Mouse (Mus musculus): ENCODE measurements around the gene Tex30. TPM values are rescaled to one million over a fixed set of nuclear protein-coding genes. Genes with fewer than 3 reads are reported as not detected.
A peak's percentile ranks its signal among the peaks of the same experiment; 100 is the strongest.
"Not testable (repeated sequence)": the region's sequence is repeated elsewhere in the genome, so short reads cannot be mapped to it uniquely, and the experiment has no call there.

The Tex30 gene
- polyA plus RNA-seq, 1 experiment from 2014 or later, result 76.8 TPM

DNA sequence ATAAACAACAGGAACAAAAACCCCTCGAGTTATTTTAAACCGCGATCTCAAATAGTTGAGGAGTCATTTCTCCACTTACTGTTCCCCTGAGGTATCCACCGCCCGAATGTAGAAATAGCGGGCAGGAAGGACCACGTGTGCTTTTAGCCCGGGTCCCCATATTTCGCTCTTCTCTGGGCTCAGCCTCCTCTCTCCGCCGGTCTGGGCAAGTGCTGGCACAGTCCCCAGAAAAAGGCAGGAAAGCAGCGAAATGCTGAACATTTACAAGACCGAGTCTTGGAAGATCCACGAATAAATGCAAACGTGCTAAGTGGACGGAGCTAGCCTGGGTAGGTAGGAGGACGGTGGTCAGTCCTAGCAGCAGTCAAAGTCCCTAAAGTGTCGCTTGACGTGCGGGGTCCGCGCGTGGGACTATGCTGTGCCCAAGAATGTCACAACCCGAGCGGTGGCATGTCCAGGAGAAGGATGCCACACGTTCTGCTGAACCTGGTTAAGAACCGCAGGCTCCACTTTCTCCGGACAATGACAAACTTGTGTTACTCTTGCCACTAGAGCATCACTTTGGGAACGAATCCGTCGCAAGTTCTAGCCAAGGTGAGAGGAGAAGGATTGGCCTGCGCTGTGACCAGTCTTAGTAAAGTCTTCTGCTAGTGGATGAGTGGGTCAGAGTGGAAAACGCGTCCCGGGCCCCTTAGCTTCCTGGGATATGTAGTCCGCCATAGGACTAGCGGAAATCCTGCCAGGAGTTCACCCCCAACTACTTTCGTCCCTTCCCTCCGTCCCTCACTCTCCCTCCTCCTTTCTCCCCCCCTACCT lies 16.2 kb upstream of the Tex30 start, which contains the start of the genes Kdelc1 and Bivm:
Gene Kdelc1 (minus strand): TSS at position 570 of the 816 bp plus-strand sequence.
Gene Bivm (plus strand): TSS at position 719 of the 816 bp plus-strand sequence.
- under 1% methylated on average over 39 of the region's 39 CpGs for WGBS
- Histone ChIP-seq H3K36me3 (peaks cover 28% of the 10 kb centered on the region), H3K4me1 (peaks cover 12% of the 10 kb centered on the region), H3K4me3 (peak within 1 kb of the TSS; percentile 73), H3K27me3 (no peaks in the 10 kb centered on the region), H3K4me2 (peak within 1 kb of the TSS; percentile 90), H3K9me3 (no peaks in the 10 kb centered on the region), H3K27ac (peak within 1 kb of the TSS; percentile 97), H3K9ac (peak within 1 kb of the TSS; percentile 90)
- peak; percentile 96 for ATAC-seq (ENCODE audit: insufficient number of reproducible peaks, insufficient read depth, low FRiP score, low TSS enrichment, low read depth)

DNA sequence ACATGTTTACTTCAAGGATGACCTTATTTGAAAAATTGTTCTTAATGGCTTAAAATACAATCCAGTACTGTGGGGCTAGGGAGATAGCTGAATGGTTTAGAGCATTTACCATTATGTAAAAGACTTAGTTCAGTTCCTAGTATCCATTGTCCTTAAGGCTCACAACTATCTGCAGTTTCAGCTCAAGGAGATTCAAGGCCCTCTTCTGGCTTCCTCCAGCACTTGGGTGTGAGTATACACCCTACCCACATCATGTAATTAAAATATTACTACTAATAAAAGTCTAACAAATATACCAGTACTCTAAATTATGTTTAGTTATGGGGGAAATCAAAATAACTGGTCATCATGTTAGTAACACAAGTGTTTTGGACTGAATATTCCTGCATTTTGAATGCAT lies 15.3 kb upstream of the Tex30 start:
- Histone ChIP-seq H3K27me3 (no peaks in the 10 kb centered on the region), H3K4me1 (peaks cover 12% of the 10 kb centered on the region), H3K9ac (no peak overlapping the region), H3K4me2 (peak overlapping the region; percentile 90), H3K9me3 (no peaks in the 10 kb centered on the region), H3K27ac (no peak overlapping the region), H3K36me3 (peaks cover 35% of the 10 kb centered on the region), H3K4me3 (peak overlapping the region; percentile 73)
- no peak for ATAC-seq (ENCODE audit: insufficient number of reproducible peaks, insufficient read depth, low FRiP score, low TSS enrichment, low read depth)

DNA sequence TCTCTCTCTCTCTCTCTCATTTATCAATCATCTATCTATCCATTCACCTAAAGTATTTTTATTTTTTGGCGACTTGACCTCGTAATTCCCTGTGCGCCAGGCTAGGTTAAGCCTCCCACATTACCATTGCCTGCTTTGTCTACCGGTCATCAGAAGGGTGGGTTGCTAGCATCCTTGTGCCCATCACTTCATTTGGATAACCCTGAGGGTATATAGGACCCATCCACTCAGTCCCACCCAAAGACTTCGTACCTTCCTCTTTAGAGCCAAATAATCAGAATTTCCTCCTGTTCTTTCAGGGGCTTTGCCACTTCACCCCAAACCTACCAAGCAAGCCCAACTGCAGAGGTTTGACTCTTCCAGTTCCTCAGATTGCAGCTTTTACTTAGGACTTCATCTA lies 698 bp upstream of the Tex30 start:
- Histone ChIP-seq H3K27me3 (no peaks in the 10 kb centered on the region), H3K9ac (peak overlapping the region; percentile 62), H3K27ac (no peak overlapping the region; the same call in 1 of the 2 replicates), H3K4me1 (peaks cover 9% of the 10 kb centered on the region), H3K4me2 (peak overlapping the region; percentile 70), H3K36me3 (peaks cover 27% of the 10 kb centered on the region), H3K9me3 (no peaks in the 10 kb centered on the region), H3K4me3 (peak overlapping the region; percentile 91)
- WGBS, result 8% methylated on average over 5 of the region's 5 CpGs
- ATAC-seq (ENCODE audit: insufficient number of reproducible peaks, insufficient read depth, low FRiP score, low TSS enrichment, low read depth), result no peak

DNA sequence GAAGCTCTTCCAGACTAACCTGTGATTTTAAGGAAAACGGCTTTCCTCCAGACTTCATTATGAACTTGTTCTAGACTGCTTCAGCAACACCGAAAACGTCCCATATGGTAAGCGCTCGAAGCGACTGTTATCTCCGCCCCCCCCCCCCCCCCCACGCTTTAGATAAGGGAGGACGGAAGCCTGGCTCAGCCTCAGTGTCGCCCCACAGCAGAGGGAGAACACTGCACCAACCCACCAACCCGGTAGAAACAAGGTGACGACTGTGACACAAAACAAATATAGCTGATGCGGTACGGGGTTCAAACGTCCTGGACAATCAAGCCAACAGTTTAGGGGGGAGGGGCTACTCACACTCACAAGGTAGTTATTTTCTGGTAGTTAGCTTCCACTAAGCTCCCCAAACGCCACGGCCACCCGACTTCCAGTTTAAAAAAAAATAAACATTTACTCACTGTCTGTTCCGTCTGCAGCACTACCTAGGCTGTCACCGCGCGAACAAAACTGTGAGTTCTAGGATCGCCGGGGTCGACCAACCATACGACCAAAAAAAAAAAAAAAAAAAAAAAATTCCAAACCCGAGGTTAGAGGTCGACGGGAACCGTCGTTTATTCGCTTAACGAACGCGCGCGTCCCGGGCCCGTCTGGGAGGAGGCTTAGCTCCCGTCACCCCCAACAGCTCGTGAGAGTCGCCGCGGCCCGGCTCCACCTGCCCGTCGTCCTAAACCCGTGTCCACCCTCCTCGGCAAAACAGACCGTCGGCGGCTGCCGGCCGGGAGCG lies 604 bp downstream of the Tex30 start:
- Histone ChIP-seq H3K36me3 (peaks cover 28% of the 10 kb centered on the region), H3K27me3 (no peaks in the 10 kb centered on the region), H3K27ac (peak overlapping the region; percentile 81), H3K4me2 (peak overlapping the region; percentile 70), H3K4me3 (peak overlapping the region; percentile 91), H3K9ac (peak overlapping the region; percentile 83), H3K9me3 (no peaks in the 10 kb centered on the region), H3K4me1 (peaks cover 9% of the 10 kb centered on the region)
- under 1% methylated on average over 55 of the region's 55 CpGs for whole genome bisulfite sequencing
- peak; percentile 64 for ATAC-seq (ENCODE audit: insufficient number of reproducible peaks, insufficient read depth, low FRiP score, low TSS enrichment, low read depth)

DNA sequence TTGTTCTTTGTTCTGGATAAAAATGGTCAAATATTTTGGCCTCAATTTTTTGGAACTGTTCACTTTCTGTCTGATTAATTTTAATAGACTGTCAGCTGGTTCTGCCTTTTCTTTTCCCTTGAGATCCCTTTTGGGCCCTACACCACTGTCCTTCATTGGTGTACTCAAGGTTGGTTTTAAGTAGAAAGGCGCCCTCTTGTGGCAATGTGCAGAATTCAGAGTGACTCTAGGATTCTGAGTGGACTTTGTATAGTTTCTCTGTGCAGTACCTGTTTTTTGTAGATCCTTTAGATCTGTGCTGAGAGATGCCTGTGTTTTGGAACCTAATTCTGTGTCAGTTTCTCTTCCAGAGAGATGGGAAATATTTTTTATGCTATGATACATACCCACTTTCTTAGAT lies 37.6 kb downstream of the Tex30 start:
- no peaks in the 10 kb centered on the region for H3K36me3 ChIP-seq
- 0% methylated on average over 1 of the region's 1 CpGs for WGBS
- H3K4me2 ChIP-seq, result no peak overlapping the region
- H3K27me3 ChIP-seq, result no peaks in the 10 kb centered on the region
- H3K9me3 ChIP-seq, result no peaks in the 10 kb centered on the region
- no peak overlapping the region for H3K9ac ChIP-seq
- H3K4me3 ChIP-seq, result no peak overlapping the region
- ATAC-seq (ENCODE audit: insufficient number of reproducible peaks, insufficient read depth, low FRiP score, low TSS enrichment, low read depth), result no peak
- H3K27ac ChIP-seq, result no peak overlapping the region
- no peaks in the 10 kb centered on the region for H3K4me1 ChIP-seq

GRCm38 (mm10) chr1:44063439-44063838 lies 38.8 kb downstream of the Tex30 start:
- no peaks in the 10 kb centered on the region for H3K27me3 ChIP-seq
- WGBS, result 95% methylated on average over 6 of the region's 6 CpGs
- no peak overlapping the region for H3K27ac ChIP-seq
- no peak overlapping the region for H3K4me3 ChIP-seq
- no peak overlapping the region for H3K9ac ChIP-seq
- no peak overlapping the region for H3K4me2 ChIP-seq
- no peaks in the 10 kb centered on the region for H3K9me3 ChIP-seq
- H3K4me1 ChIP-seq, result no peaks in the 10 kb centered on the region
- no peaks in the 10 kb centered on the region for H3K36me3 ChIP-seq
- no peak for ATAC-seq (ENCODE audit: insufficient number of reproducible peaks, insufficient read depth, low FRiP score, low TSS enrichment, low read depth)

DNA sequence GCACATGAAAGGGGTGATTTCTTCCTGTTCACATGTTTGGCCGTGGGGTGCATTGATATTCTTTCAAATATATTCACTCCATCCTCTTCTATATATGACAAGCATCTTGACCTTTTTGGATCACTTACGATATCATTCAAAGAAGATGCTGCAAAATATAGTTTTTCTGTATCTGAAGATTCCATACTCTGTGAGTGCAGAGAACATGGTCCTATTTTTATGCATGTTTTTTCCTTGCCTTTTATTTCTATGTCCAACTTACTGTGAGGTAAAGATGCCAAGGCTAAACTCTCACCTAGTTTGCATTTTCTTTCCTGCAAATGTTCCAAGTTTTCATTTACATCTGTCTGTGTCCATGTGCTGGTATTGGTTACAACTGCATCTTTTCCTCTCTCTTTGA lies 40.4 kb downstream of the Tex30 start, which contains the start of gene Gm8251:
Gene Gm8251 (minus strand): TSS at position 101 of the 400 bp plus-strand sequence.
- Histone ChIP-seq H3K4me3 (no peak within 1 kb of the TSS), H3K27ac (no peak within 1 kb of the TSS), H3K9ac (no peak within 1 kb of the TSS), H3K9me3 (no peaks in the 10 kb centered on the region), H3K36me3 (no peaks in the 10 kb centered on the region), H3K4me1 (no peaks in the 10 kb centered on the region), H3K27me3 (no peaks in the 10 kb centered on the region), H3K4me2 (no peak within 1 kb of the TSS)
- no peak for ATAC-seq (ENCODE audit: insufficient number of reproducible peaks, insufficient read depth, low FRiP score, low TSS enrichment, low read depth)
- 90% methylated on average over 2 of the region's 2 CpGs for WGBS

DNA sequence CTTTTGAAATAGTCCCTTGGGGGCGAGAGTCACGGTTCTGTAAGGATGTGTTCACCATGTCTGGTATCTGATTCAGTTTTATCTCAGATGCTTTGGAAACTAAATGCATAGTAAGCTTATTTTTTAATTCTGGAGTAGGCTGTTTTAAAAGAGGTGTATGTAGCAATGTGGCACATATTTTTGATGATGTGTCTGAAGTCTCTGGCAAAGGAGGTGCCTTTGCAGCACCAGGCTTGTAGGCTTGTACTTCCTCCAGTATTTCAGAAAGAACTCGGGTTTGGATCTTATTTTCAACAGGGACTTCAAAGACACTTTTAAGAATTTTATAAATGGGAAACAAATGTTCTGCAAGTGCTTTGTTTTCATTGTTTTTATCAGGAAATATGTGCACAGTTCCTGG lies 44.4 kb downstream of the Tex30 start:
- WGBS, result 62% methylated on average over 3 of the region's 3 CpGs
- Histone ChIP-seq H3K9ac (no peak overlapping the region), H3K27me3 (no peaks in the 10 kb centered on the region), H3K9me3 (no peaks in the 10 kb centered on the region), H3K4me3 (no peak overlapping the region), H3K4me2 (no peak overlapping the region), H3K27ac (no peak overlapping the region), H3K4me1 (no peaks in the 10 kb centered on the region), H3K36me3 (no peaks in the 10 kb centered on the region)
- ATAC-seq (ENCODE audit: insufficient number of reproducible peaks, insufficient read depth, low FRiP score, low TSS enrichment, low read depth), result no peak

GRCm38 (mm10) chr1:44046556-44046955 lies 55.7 kb downstream of the Tex30 start:
- Histone ChIP-seq H3K9me3 (no peaks in the 10 kb centered on the region), H3K27ac (no peak overlapping the region), H3K27me3 (no peaks in the 10 kb centered on the region), H3K4me2 (no peak overlapping the region), H3K9ac (no peak overlapping the region), H3K4me3 (no peak overlapping the region), H3K4me1 (no peaks in the 10 kb centered on the region), H3K36me3 (no peaks in the 10 kb centered on the region)
- no peak for ATAC-seq (ENCODE audit: insufficient number of reproducible peaks, insufficient read depth, low FRiP score, low TSS enrichment, low read depth)
- 80% methylated on average over 2 of the region's 2 CpGs for WGBS

GRCm38 (mm10) chr1:44045689-44046088 lies 56.6 kb downstream of the Tex30 start:
- H3K36me3 ChIP-seq; H3K4me3 ChIP-seq; H3K9ac ChIP-seq; H3K27ac ChIP-seq; H3K4me2 ChIP-seq; H3K27me3 ChIP-seq; H3K9me3 ChIP-seq; ATAC-seq (ENCODE audit: insufficient number of reproducible peaks, insufficient read depth, low FRiP score, low TSS enrichment, low read depth); H3K4me1 ChIP-seq: not testable (repeated sequence)
- WGBS, result 85% methylated on average over 5 of the region's 5 CpGs

DNA sequence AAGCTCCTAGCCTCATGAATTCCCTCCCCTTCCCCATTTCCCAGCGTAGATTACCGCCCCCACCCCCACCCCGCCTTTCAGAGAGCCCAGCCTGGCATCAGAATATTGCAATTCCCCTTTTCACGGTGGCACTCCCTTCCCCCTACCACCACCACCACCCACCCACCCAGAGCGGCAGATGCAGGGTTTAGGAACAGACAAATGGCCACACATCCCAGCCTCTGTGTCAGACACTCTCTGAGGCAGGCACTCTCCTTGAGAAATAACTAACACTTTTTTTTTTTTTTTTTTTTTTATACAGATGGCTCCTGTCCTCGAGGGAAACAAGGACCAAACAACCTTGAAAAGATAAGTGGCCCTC lies 59.7 kb downstream of the Tex30 start:
- H3K4me1 ChIP-seq, result no peaks in the 10 kb centered on the region
- ATAC-seq (ENCODE audit: insufficient number of reproducible peaks, insufficient read depth, low FRiP score, low TSS enrichment, low read depth), result no peak
- no peaks in the 10 kb centered on the region for H3K36me3 ChIP-seq
- peak overlapping the region; percentile 70 for H3K4me2 ChIP-seq
- H3K27me3 ChIP-seq, result no peaks in the 10 kb centered on the region
- H3K27ac ChIP-seq, result no peak overlapping the region
- 0% methylated on average over 6 of the region's 6 CpGs for WGBS
- peak overlapping the region; percentile 75 for H3K9ac ChIP-seq
- peak overlapping the region; percentile 52 for H3K4me3 ChIP-seq
- H3K9me3 ChIP-seq, result no peaks in the 10 kb centered on the region
